Mouse (Mus musculus) lung, adult 2 months (tissue): ENCODE data around the gene Lrrc58.

Source experiments
- CTCF ChIP-seq: fragments of 200-500 bp; IDR thresholded peaks from 2 replicates; pipeline ENCODE4 v1.5.1; 2011; ENCODE audit warnings: mild to moderate bottlenecking, low read length, control low read depth; ENCODE audit not compliant: insufficient read depth
- POLR2A ChIP-seq: fragments of 200-500 bp; IDR thresholded peaks from 2 replicates; pipeline ENCODE4 v1.6.1; 2011; ENCODE audit warnings: low read depth, mild to moderate bottlenecking, control low read depth, low read length, borderline replicate concordance; ENCODE audit errors: extremely low read depth

- TF ChIP-seq CTCF: no peak
- no peak for TF ChIP-seq POLR2A
Measured at GRCm38 (mm10) chr16:37934932-37935331, 66.7 kb downstream of the Lrrc58 start.
